Mouse (Mus musculus) left cerebral cortex, adult 2 months (tissue): Measurements from ENCODE around the gene Ghr. TPM values are rescaled to one million over a fixed set of nuclear protein-coding genes. Genes with fewer than 3 reads are reported as not detected.

Experiments
- DNase-seq, 2 experiments: peaks; one replicate each; pipeline ENCODE4 v3.0.0; 2021 to 2022; ENCODE audit warnings: low spot score in 2 of 2, mixed read lengths in 1 of 2; ENCODE audit errors: extremely low spot score in 1 of 2
- H3K27ac ChIP-seq: fragments of 200-600 bp; 2 replicates; pipeline ENCODE4 v1.8.1; 2022
- H3K4me3 ChIP-seq: fragments of 200-600 bp; 2 replicates; pipeline ENCODE4 v1.8.1; 2022
- CTCF ChIP-seq: fragments of 200-600 bp; IDR thresholded peaks from 2 replicates; pipeline ENCODE4 v1.8.1; 2022; ENCODE audit warnings: antibody characterized with exemption, mild to moderate bottlenecking, moderate library complexity
- intact Hi-C: fragments of 180-260 bp; cut with DNase I; formaldehyde crosslinking; loops from one replicate; pipeline ENCODE4 v1.15.1; 2025
- total RNA-seq, 2 experiments: library from RNA; stranded (reverse); gene quantifications; 2 replicates each; pipeline ENCODE4 v1.2.3; 2021

Ghr gene
- total RNA-seq, 2 experiments from 2014 or later = 12.2 to 14.0 TPM

GRCm38 (mm10) chr15:3297615-3298014 lies 285.7 kb downstream of the Ghr start:
- intact Hi-C loops = loop anchor here (5.0 to 10.0 kb wide), 4 partner anchors 287 to 745 kb away; partner anchors contain the start of genes Ghr and Oxct1
- DNase-seq = no peak
- H3K4me3 ChIP-seq = no peak overlapping the region

GRCm38 (mm10) chr15:3295986-3296385 lies 287.3 kb downstream of the Ghr start:
- Histone ChIP-seq H3K27ac (no peak overlapping the region), H3K4me3 (no peak overlapping the region)
- TF ChIP-seq CTCF = peak; percentile 55
- intact Hi-C loops = loop anchor here (1.0 to 10.0 kb wide), 5 partner anchors 289 to 746 kb away; partner anchors contain the start of genes Ghr and Oxct1
- DNase-seq = no peak

More at GRCm38 (mm10) chr15:3297615-3298014, 285.7 kb downstream of the Ghr start:
- TF ChIP-seq CTCF = no peak
- no peak overlapping the region for H3K27ac ChIP-seq

- DNase-seq = no peak
- no peak overlapping the region for H3K27ac ChIP-seq
- H3K4me3 ChIP-seq = no peak overlapping the region
- TF ChIP-seq CTCF = no peak
- intact Hi-C loops = loop anchor here (10.0 kb wide), 2 partner anchors 291 to 731 kb away; partner anchors contain the start of genes Ghr and Oxct1
Measured at GRCm38 (mm10) chr15:3293477-3293876, 289.8 kb downstream of the Ghr start.

- DNase-seq = no peak
- intact Hi-C loops = loop anchor here (10.0 kb wide), 2 partner anchors 294 to 734 kb away; partner anchors contain the start of genes Ghr and Oxct1
- Histone ChIP-seq H3K4me3 (no peak overlapping the region), H3K27ac (no peak overlapping the region)
- TF ChIP-seq CTCF = no peak
Measured at GRCm38 (mm10) chr15:3290435-3290834, 292.9 kb downstream of the Ghr start.

- Histone ChIP-seq H3K4me3 (no peak overlapping the region), H3K27ac (no peak overlapping the region)
- DNase-seq = no peak
- TF ChIP-seq CTCF = no peak
- intact Hi-C loops = no loop called here
Measured at GRCm38 (mm10) chr15:3286032-3286431, 297.3 kb downstream of the Ghr start.

GRCm38 (mm10) chr15:3281737-3282136 lies 301.6 kb downstream of the Ghr start:
- no peak for DNase-seq
- intact Hi-C loops = no loop called here
- no peak overlapping the region for H3K27ac ChIP-seq
- TF ChIP-seq CTCF = no peak
- no peak overlapping the region for H3K4me3 ChIP-seq

GRCm38 (mm10) chr15:3281216-3281615 lies 302.1 kb downstream of the Ghr start:
- H3K27ac ChIP-seq = no peak overlapping the region
- no peak overlapping the region for H3K4me3 ChIP-seq
- TF ChIP-seq CTCF = no peak
- intact Hi-C loops = no loop called here
- no peak for DNase-seq

- no peak for DNase-seq
- H3K4me3 ChIP-seq = no peak overlapping the region
- no peak overlapping the region for H3K27ac ChIP-seq
- intact Hi-C loops = no loop called here
- TF ChIP-seq CTCF = no peak
Measured at GRCm38 (mm10) chr15:3279242-3279641, 304.1 kb downstream of the Ghr start.

- Histone ChIP-seq H3K27ac (no peak overlapping the region), H3K4me3 (no peak overlapping the region)
- DNase-seq = no peak
- peak; percentile 30 for TF ChIP-seq CTCF
- intact Hi-C loops = no loop called here
Measured at GRCm38 (mm10) chr15:3277391-3277790, 305.9 kb downstream of the Ghr start.

GRCm38 (mm10) chr15:3273191-3273590 lies 310.1 kb downstream of the Ghr start:
- Histone ChIP-seq H3K27ac (no peak overlapping the region), H3K4me3 (peak overlapping the region; percentile 41)
- no peak for DNase-seq
- intact Hi-C loops = loop anchor here (5.0 kb wide), 1 partner anchor 61 kb away; no protein-coding TSS in a partner anchor
- TF ChIP-seq CTCF = no peak

GRCm38 (mm10) chr15:3271216-3271615 lies 312.1 kb downstream of the Ghr start:
- no peak for DNase-seq
- Histone ChIP-seq H3K4me3 (peak overlapping the region; percentile 55), H3K27ac (peak overlapping the region; percentile 92)
- no peak for TF ChIP-seq CTCF
- intact Hi-C loops = loop anchor here (1.0 to 5.0 kb wide), 2 partner anchors 39 to 59 kb away; no protein-coding TSS in a partner anchor

- intact Hi-C loops = loop anchor here (1.0 to 5.0 kb wide), 2 partner anchors 38 to 58 kb away; no protein-coding TSS in a partner anchor
- peak; percentile 30 for DNase-seq
Measured at GRCm38 (mm10) chr15:3270646-3271077, 312.6 kb downstream of the Ghr start.

More at GRCm38 (mm10) chr15:3270646-3271077, 312.6 kb downstream of the Ghr start:
- no peak for TF ChIP-seq CTCF
- Histone ChIP-seq H3K4me3 (peak overlapping the region; percentile 55), H3K27ac (peak overlapping the region; percentile 92)
